Mouse (Mus musculus) kidney, adult 2 months (tissue): ENCODE results near the gene Gdpgp1.

Source experiments
- CTCF ChIP-seq: fragments of 200-500 bp; conservative IDR thresholded peaks from 2 replicates; pipeline ENCODE4 v1.5.1; 2011; ENCODE audit warnings: low read depth, mild to moderate bottlenecking, control low read depth, low read length, moderate library complexity, mixed read lengths; ENCODE audit not compliant: insufficient read depth, insufficient read length
- POLR2A ChIP-seq: fragments of 200-500 bp; IDR thresholded peaks from one replicate; pipeline ENCODE4 v1.6.1; 2011; ENCODE audit warnings: low read depth, low read length, control low read depth

DNA sequence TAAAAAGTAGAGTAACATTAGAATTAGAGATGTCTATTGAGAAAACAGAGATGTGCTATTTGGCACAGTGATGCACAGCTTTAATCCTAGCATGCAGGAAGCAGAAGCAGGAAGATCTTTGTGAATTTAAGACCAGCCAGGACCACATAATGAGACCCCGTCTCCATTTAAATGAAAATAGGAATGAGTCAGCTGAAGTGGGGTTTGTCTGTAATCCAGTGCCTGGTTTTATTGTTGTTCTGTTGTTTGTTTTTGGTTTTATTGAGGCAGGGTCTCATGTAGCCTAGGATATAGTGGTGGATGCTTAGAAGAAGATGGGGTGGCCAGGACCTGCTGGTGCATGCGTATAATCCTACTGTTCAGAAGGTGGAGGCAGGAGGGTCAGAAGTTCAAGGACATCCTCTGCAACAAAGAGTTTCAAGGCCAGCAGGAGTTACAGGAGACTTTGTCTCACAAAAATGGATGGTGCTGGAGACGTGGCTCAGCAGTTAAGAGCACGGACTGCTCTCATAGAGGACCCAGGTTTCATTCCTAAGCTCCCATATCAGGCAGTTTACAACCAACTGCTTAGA lies 11.4 kb upstream of the Gdpgp1 start:
- TF ChIP-seq POLR2A (no peak), CTCF (no peak)
